Mouse (Mus musculus): ENCODE results near the gene Ccm2l. TPM values are rescaled to one million over a fixed set of nuclear protein-coding genes. Genes with fewer than 3 reads are reported as not detected.
A peak's percentile ranks its signal among the peaks of the same experiment; 100 is the strongest.

Gene Ccm2l
- total and polyA plus RNA-seq, 2 experiments from 2014 or later, result 1.3 to 3.9 TPM

- no peak; the same call in 1 of the 2 replicates for ATAC-seq
- H3K9ac ChIP-seq (replicated peaks; ENCODE audit: low read length), result no peak overlapping the region
- H3K9me3 ChIP-seq (ENCODE audit: low read length), result no peaks in the 10 kb centered on the region
- H3K36me3 ChIP-seq (ENCODE audit: insufficient read depth, low read length), result no peaks in the 10 kb centered on the region
- no peaks in the 10 kb centered on the region for H3K4me1 ChIP-seq (ENCODE audit: insufficient read depth, low read length)
- TF ChIP-seq CTCF (IDR thresholded peaks at IDR 0.05; ENCODE audit: low read depth), result peak; percentile 96
- no peak overlapping the region for H3K4me3 ChIP-seq (ENCODE audit: low read length)
- WGBS, result 36% methylated on average over 32 of the region's 32 CpGs
- no peak overlapping the region for H3K4me2 ChIP-seq (ENCODE audit: low read depth, low read length)
- no peak overlapping the region for H3K27ac ChIP-seq
- H3K27me3 ChIP-seq (ENCODE audit: insufficient read depth, low read length), result no peaks in the 10 kb centered on the region
- peak; percentile 95 for DNase-seq (ENCODE audit: low spot score)
Observed at GRCm38 (mm10) chr2:153080841-153081523, 15.2 kb downstream of the Ccm2l start.

DNA sequence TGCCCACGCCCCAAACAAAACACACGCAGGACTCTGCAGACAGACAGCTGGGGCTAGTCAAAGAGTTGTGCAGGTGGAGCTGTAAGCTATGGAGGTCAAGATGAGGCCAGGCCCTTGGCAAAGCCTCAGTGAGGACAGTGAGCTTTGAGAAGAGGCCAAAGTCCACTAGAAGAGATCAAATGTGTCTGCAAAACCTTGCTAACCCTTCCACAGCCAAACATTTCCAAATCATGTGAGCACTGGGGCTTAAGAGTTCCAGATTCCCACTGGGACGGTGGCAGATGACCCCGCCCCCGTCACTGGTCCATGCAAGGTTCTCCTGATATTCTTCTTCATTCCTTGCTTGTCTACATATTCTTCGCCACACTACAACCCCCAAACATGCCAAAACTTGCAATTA, 16.1 kb downstream of the Ccm2l start:
- H3K4me2 ChIP-seq (ENCODE audit: low read depth, low read length), result no peak overlapping the region
- H3K4me3 ChIP-seq (ENCODE audit: low read length), result no peak overlapping the region
- H3K27me3 ChIP-seq (ENCODE audit: insufficient read depth, low read length), result no peaks in the 10 kb centered on the region
- no peaks in the 10 kb centered on the region for H3K4me1 ChIP-seq (ENCODE audit: insufficient read depth, low read length)
- 78% methylated on average over 6 of the region's 6 CpGs for WGBS
- TF ChIP-seq CTCF (IDR thresholded peaks at IDR 0.05; ENCODE audit: low read depth), result no peak
- H3K9me3 ChIP-seq (ENCODE audit: low read length), result no peaks in the 10 kb centered on the region
- DNase-seq (ENCODE audit: low spot score) (no peak), ATAC-seq (no peak)
- H3K9ac ChIP-seq (replicated peaks; ENCODE audit: low read length), result no peak overlapping the region
- H3K36me3 ChIP-seq (ENCODE audit: insufficient read depth, low read length), result no peaks in the 10 kb centered on the region
- H3K27ac ChIP-seq, result no peak overlapping the region

DNA sequence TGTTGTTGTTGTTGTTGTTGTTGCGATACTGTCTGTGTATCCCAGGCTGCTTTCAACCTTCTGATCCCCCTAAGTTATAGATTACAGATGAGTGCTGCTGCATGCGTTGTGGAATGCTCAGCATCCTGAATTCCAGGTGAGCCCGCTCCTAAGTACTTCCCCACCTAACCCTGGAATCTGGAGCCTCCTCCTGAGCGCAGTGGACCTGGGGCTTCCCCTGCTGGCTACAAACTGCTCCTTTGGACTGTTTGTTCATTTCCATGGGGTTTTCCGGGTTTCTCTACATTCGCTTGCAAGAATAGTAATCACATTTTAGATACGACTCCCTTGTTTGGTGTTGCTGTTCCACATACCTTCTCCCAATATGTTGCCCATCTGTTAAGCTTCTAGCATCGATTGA, 17.5 kb downstream of the Ccm2l start:
- H3K9ac ChIP-seq (replicated peaks; ENCODE audit: low read length), result no peak overlapping the region
- H3K36me3 ChIP-seq (ENCODE audit: insufficient read depth, low read length), result no peaks in the 10 kb centered on the region
- no peak for DNase-seq (ENCODE audit: low spot score)
- TF ChIP-seq CTCF (IDR thresholded peaks at IDR 0.05; ENCODE audit: low read depth), result no peak
- no peaks in the 10 kb centered on the region for H3K4me1 ChIP-seq (ENCODE audit: insufficient read depth, low read length)
- H3K4me3 ChIP-seq (ENCODE audit: low read length), result no peak overlapping the region
- H3K9me3 ChIP-seq (ENCODE audit: low read length), result no peaks in the 10 kb centered on the region
- no peaks in the 10 kb centered on the region for H3K27me3 ChIP-seq (ENCODE audit: insufficient read depth, low read length)
- no peak overlapping the region for H3K27ac ChIP-seq
- ATAC-seq, result no peak
- no peak overlapping the region for H3K4me2 ChIP-seq (ENCODE audit: low read depth, low read length)
- WGBS, result 83% methylated on average over 8 of the region's 8 CpGs

- no peak overlapping the region for H3K4me2 ChIP-seq (ENCODE audit: low read depth, low read length)
- no peaks in the 10 kb centered on the region for H3K36me3 ChIP-seq (ENCODE audit: insufficient read depth, low read length)
- H3K27me3 ChIP-seq (ENCODE audit: insufficient read depth, low read length), result no peaks in the 10 kb centered on the region
- DNase-seq (ENCODE audit: low spot score), result no peak
- no peak overlapping the region for H3K4me3 ChIP-seq (ENCODE audit: low read length)
- H3K4me1 ChIP-seq (ENCODE audit: insufficient read depth, low read length), result no peaks in the 10 kb centered on the region
- ATAC-seq, result no peak
- H3K27ac ChIP-seq, result no peak overlapping the region
- no peak for TF ChIP-seq CTCF (IDR thresholded peaks at IDR 0.05; ENCODE audit: low read depth)
- WGBS, result 77% methylated on average over 4 of the region's 4 CpGs
- H3K9ac ChIP-seq (replicated peaks; ENCODE audit: low read length), result no peak overlapping the region
- H3K9me3 ChIP-seq (ENCODE audit: low read length), result no peaks in the 10 kb centered on the region
Observed at GRCm38 (mm10) chr2:153083824-153084223, 18.1 kb downstream of the Ccm2l start.

DNA sequence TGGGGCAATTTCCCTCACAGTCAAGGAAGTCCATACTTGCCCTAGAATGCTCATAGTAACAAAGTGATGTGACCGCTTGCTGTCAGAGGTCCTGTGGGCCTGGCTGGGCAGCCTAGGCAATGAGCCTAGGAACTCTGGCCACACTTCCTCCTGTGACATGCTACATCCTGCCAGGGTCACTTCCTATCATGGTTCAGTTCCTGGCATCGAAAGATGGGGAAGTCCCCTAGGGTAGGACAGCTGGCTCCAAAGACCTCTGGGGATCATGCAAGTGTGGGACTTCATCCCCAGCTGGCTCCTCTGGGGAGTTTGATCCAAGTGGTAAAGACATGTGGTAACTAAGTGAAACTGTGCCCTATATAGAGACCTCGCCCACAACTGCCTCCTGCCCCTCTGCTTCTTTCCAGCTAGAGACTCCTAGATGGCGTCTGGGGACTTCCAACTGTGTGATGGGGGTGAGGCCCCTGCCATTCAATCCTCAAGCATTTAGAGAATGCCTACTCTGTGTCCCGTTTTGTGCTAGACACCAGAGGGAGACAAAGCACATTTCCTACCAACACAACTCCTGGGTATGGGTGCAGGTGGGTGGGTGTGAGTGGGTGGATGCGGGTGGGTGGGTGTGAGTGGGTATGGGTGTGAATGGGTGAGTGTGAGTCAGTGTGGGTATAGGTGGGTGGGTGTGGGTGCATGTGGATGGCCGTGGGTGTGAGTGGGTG, 18.7 kb downstream of the Ccm2l start:
- WGBS, result 66% methylated on average over 7 of the region's 7 CpGs

GRCm38 (mm10) chr2:153085556-153085955, 19.8 kb downstream of the Ccm2l start:
- H3K9me3 ChIP-seq (ENCODE audit: low read length), result no peaks in the 10 kb centered on the region
- no peak for TF ChIP-seq CTCF (IDR thresholded peaks at IDR 0.05; ENCODE audit: low read depth)
- H3K4me1 ChIP-seq (ENCODE audit: insufficient read depth, low read length), result no peaks in the 10 kb centered on the region
- H3K4me2 ChIP-seq (ENCODE audit: low read depth, low read length), result no peak overlapping the region
- H3K4me3 ChIP-seq (ENCODE audit: low read length), result no peak overlapping the region
- no peak overlapping the region for H3K27ac ChIP-seq
- DNase-seq (ENCODE audit: low spot score) (no peak), ATAC-seq (no peak)
- no peaks in the 10 kb centered on the region for H3K27me3 ChIP-seq (ENCODE audit: insufficient read depth, low read length)
- H3K9ac ChIP-seq (replicated peaks; ENCODE audit: low read length), result no peak overlapping the region
- WGBS, result 92% methylated on average over 6 of the region's 6 CpGs
- no peaks in the 10 kb centered on the region for H3K36me3 ChIP-seq (ENCODE audit: insufficient read depth, low read length)

More for the DNA sequence above, 18.7 kb downstream of the Ccm2l start:
- Histone ChIP-seq H3K9me3 (ENCODE audit: low read length) (no peaks in the 10 kb centered on the region), H3K27me3 (ENCODE audit: insufficient read depth, low read length) (no peaks in the 10 kb centered on the region), H3K36me3 (ENCODE audit: insufficient read depth, low read length) (no peaks in the 10 kb centered on the region), H3K9ac (replicated peaks; ENCODE audit: low read length) (no peak overlapping the region), H3K4me1 (ENCODE audit: insufficient read depth, low read length) (no peaks in the 10 kb centered on the region), H3K27ac (no peak overlapping the region), H3K4me3 (ENCODE audit: low read length) (no peak overlapping the region), H3K4me2 (ENCODE audit: low read depth, low read length) (no peak overlapping the region)
- TF ChIP-seq CTCF (IDR thresholded peaks at IDR 0.05; ENCODE audit: low read depth), result no peak
- ATAC-seq, result no peak
- DNase-seq (ENCODE audit: low spot score), result no peak

DNA sequence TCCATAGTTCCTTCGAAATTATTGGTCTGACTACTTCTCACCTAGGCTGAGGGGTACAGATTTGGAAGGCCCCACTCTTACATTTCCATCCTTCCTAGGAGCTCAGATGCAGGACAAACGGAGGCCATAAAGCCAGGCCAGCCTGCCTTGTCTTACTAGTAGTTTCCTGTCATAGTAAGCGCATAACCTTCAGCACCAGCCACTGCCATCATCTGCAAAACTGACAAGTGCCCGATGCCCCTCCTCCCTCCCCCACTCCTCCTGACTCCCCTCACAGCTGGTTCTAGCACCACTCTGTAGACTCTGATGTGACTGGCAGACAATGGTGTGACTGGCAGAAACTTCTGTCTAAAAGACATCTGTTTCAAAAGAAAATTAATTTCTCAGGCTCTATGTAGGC, 20.4 kb downstream of the Ccm2l start:
- no peak overlapping the region for H3K9ac ChIP-seq (replicated peaks; ENCODE audit: low read length)
- no peaks in the 10 kb centered on the region for H3K4me1 ChIP-seq (ENCODE audit: insufficient read depth, low read length)
- ATAC-seq, result no peak
- no peak for TF ChIP-seq CTCF (IDR thresholded peaks at IDR 0.05; ENCODE audit: low read depth)
- no peaks in the 10 kb centered on the region for H3K9me3 ChIP-seq (ENCODE audit: low read length)
- no peak overlapping the region for H3K4me2 ChIP-seq (ENCODE audit: low read depth, low read length)
- H3K27me3 ChIP-seq (ENCODE audit: insufficient read depth, low read length), result no peaks in the 10 kb centered on the region
- no peak for DNase-seq (ENCODE audit: low spot score)
- no peak overlapping the region for H3K27ac ChIP-seq
- no peak overlapping the region for H3K4me3 ChIP-seq (ENCODE audit: low read length)
- WGBS, result 86% methylated on average over 4 of the region's 4 CpGs
- H3K36me3 ChIP-seq (ENCODE audit: insufficient read depth, low read length), result no peaks in the 10 kb centered on the region

Data from hindbrain, postnatal 0 days (tissue).